14 mouse cellular contexts compared by ENCODE assay signal in the genomic region with DNA sequence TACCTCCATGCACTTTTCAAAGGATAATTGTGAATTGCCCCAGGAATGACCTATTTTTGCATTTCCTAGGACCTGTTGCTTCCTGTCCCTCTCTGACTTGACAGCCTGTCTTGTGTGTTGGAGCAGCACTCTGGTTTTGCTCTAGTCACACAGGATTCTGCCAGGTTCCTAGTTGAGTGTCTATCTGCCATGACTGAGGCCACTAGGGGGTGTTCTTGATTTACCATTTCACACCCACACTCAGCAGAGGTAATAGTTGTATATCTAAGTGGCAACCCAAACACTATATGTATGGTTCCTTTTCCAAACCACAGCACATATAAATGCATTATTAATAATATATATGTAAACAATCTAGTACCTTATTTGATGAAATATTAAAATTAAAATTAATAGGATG. TPM values are rescaled to one million over a fixed set of nuclear protein-coding genes. Genes with fewer than 3 reads are reported as not detected.
DNase-seq lines count a peak whose midpoint lies in the region; ATAC-seq and TF ChIP-seq lines count a peak whose summit lies in the region.
"Had no signal": no experiment of that assay in that cellular context is flagged by ENCODE, and none has a peak within 500 bp of the region (broad histone marks: within the 10 kb centered on the region; RNA-seq: fewer than 3 reads in every experiment).

No protein-coding gene starts in this region.

- ATAC-seq in lung, postnatal 0 days, result no peak
- no peak for ATAC-seq in Patski
- no peak for ATAC-seq in stomach, postnatal 0 days (ENCODE audit: low FRiP score, low TSS enrichment)
- ATAC-seq in monocyte, adult 5-6 weeks (replicated peaks; ENCODE audit: insufficient number of reproducible peaks, low FRiP score, low TSS enrichment, poor library complexity, severe bottlenecking), result no peak

- intact Hi-C loops in heart, postnatal 10 days (cut with DNase I), result no loop called here
- intact Hi-C loops in left cerebral cortex, postnatal 36 days (cut with DNase I), result no loop called here

- no peak for TF ChIP-seq EP300 in lung, postnatal 0 days (IDR thresholded peaks at IDR 0.05)
- TF ChIP-seq EP300 in stomach, postnatal 0 days (optimal IDR thresholded peaks at IDR 0.05), result no peak

- H3K36me3 ChIP-seq in heart, embryonic 10.5 days, result no peaks in the 10 kb centered on the region
- H3K36me3 ChIP-seq in lung, postnatal 0 days (ENCODE audit: insufficient read depth, low read length), result no peaks in the 10 kb centered on the region
- no peaks in the 10 kb centered on the region for H3K36me3 ChIP-seq in stomach, postnatal 0 days (ENCODE audit: control insufficient read depth, insufficient read depth, low read length)
- H3K36me3 ChIP-seq: forebrain, embryonic 10.5 days had no signal

- H3K4me1 ChIP-seq in heart, embryonic 10.5 days, result no peaks in the 10 kb centered on the region
- no peaks in the 10 kb centered on the region for H3K4me1 ChIP-seq in lung, postnatal 0 days (ENCODE audit: insufficient read depth, low read depth, low read length)
- H3K4me1 ChIP-seq in stomach, postnatal 0 days (replicated peaks; ENCODE audit: control insufficient read depth, insufficient read depth), result no peaks in the 10 kb centered on the region
- H3K4me1 ChIP-seq: forebrain, embryonic 10.5 days; megakaryocyte, embryonic 14.5 days had no signal

- no peak overlapping the region for H3K4me2 ChIP-seq in lung, postnatal 0 days (replicated peaks; ENCODE audit: low read depth, low read length)
- H3K4me2 ChIP-seq in stomach, postnatal 0 days (replicated peaks; ENCODE audit: low read depth), result no peak overlapping the region
- H3K4me2 ChIP-seq: heart, embryonic 11.5 days had no signal

- H3K9ac ChIP-seq in lung, postnatal 0 days (replicated peaks; ENCODE audit: low read depth), result no peak overlapping the region
- H3K9ac ChIP-seq in stomach, postnatal 0 days (ENCODE audit: low read length), result no peak overlapping the region

- no peak overlapping the region for H3K4me3 ChIP-seq in heart, embryonic 10.5 days
- H3K4me3 ChIP-seq in lung, postnatal 0 days (ENCODE audit: low read depth, low read length), result no peak overlapping the region
- no peak overlapping the region for H3K4me3 ChIP-seq in stomach, postnatal 0 days (ENCODE audit: low read depth, low read length)
- H3K4me3 ChIP-seq: forebrain, embryonic 10.5 days; megakaryocyte, embryonic 14.5 days had no signal

- peak; percentile 20 for TF ChIP-seq CTCF in lung, postnatal 0 days (IDR thresholded peaks at IDR 0.05)
- TF ChIP-seq CTCF in Patski (IDR thresholded peaks at IDR 0.05), result peak; percentile 63
- peak; percentile 69 for TF ChIP-seq CTCF in stomach, postnatal 0 days (IDR thresholded peaks at IDR 0.05; ENCODE audit: low read depth)

- no peak overlapping the region for H3K27ac ChIP-seq in heart, embryonic 10.5 days
- no peak overlapping the region for H3K27ac ChIP-seq in lung, postnatal 0 days (ENCODE audit: low read length)
- no peak overlapping the region for H3K27ac ChIP-seq in stomach, postnatal 0 days (replicated peaks)
- H3K27ac ChIP-seq: forebrain, embryonic 10.5 days had no signal

- peak; percentile 8 to 31 for DNase-seq in heart, postnatal 10 days
- no peak for DNase-seq in heart, embryonic 10.5 days (ENCODE audit: low spot score)
- DNase-seq in lung, postnatal 0 days (ENCODE audit: low spot score), result no peak
- DNase-seq in lung, postnatal 36 days, result no peak
- no peak for DNase-seq in Patski (ENCODE audit: low read depth, low spot score)
- no peak for DNase-seq in stomach, postnatal 0 days (ENCODE audit: low spot score)
- DNase-seq in left cerebral cortex, postnatal 36 days (ENCODE audit: low spot score in 2 of 2), result no peak
- DNase-seq: cerebellum, adult 18-20 months; spleen, adult 18-20 months had no signal

- CTCF ChIA-PET in Patski (lab: Charles Lee), result interaction anchor here (0.7 to 1.6 kb wide), 5 partner anchors 10 to 124 kb away, joined by 3 to 6 read pairs (median 4); no protein-coding TSS in a partner anchor

- H3K27me3 ChIP-seq in heart, embryonic 10.5 days (ENCODE audit: insufficient read depth, poor library complexity, severe bottlenecking), result no peaks in the 10 kb centered on the region
- no peaks in the 10 kb centered on the region for H3K27me3 ChIP-seq in lung, postnatal 0 days (replicated peaks; ENCODE audit: insufficient read depth, low read length)
- peaks cover 19% of the 10 kb centered on the region for H3K27me3 ChIP-seq in Patski
- H3K27me3 ChIP-seq in stomach, postnatal 0 days (ENCODE audit: control insufficient read depth, insufficient read depth, low read length), result no peaks in the 10 kb centered on the region
- H3K27me3 ChIP-seq: megakaryocyte, embryonic 14.5 days had no signal

- in situ Hi-C loops in Patski (cut with MboI; ENCODE audit: low pct_unique_long_range_greater_than_20kb), result loop anchor here (5.0 to 10.0 kb wide), 2 partner anchors 40 to 122 kb away; no protein-coding TSS in a partner anchor

- H3K9me3 ChIP-seq in heart, embryonic 10.5 days, result no peaks in the 10 kb centered on the region
- no peaks in the 10 kb centered on the region for H3K9me3 ChIP-seq in lung, postnatal 0 days (ENCODE audit: low read length)
- H3K9me3 ChIP-seq in stomach, postnatal 0 days (ENCODE audit: control insufficient read depth, low read length), result no peaks in the 10 kb centered on the region

- POLR2A ChIA-PET in Patski (lab: Charles Lee), result no interaction called here

RNA-seq across cellular contexts. Expression of a gene that starts 26.1 kb away (rescaled TPM):
- total RNA-seq in heart, postnatal 10 days (2021), result under 1 TPM; 0.47 to 0.74 TPM
- not detected in 2 replicates for polyA plus RNA-seq in heart, embryonic 10.5 days (2016; fragmentation: Nextera tagmentation; extraction: Ambion mirVana)
- 2.1 and 2.2 TPM in 2 replicates for polyA plus RNA-seq in lung, postnatal 0 days (2015; fragmentation: Nextera tagmentation; extraction: Ambion mirVana)
- 0.13 TPM for polyA plus RNA-seq in Patski (2021)
- polyA plus RNA-seq in stomach, postnatal 0 days (2015; fragmentation: Nextera tagmentation; extraction: Ambion mirVana), result 3.5 and 3.7 TPM in 2 replicates
- not detected for total RNA-seq in left cerebral cortex, postnatal 36 days (2021)
- total RNA-seq in monocyte, adult 5-6 weeks (2017), result not detected in 3 replicates
- polyA plus RNA-seq: forebrain, embryonic 10.5 days; limb, embryonic 11.5 days had no signal

RNA-seq across cellular contexts. Expression of a gene that starts 51.2 kb away (rescaled TPM):
- total RNA-seq in heart, postnatal 10 days (2021), result 1 to 10 TPM; 1.1 to 1.2 TPM
- 0.79 and 1.5 TPM in 2 replicates for polyA plus RNA-seq in heart, embryonic 10.5 days (2016; fragmentation: Nextera tagmentation; extraction: Ambion mirVana)
- polyA plus RNA-seq in lung, postnatal 0 days (2015; fragmentation: Nextera tagmentation; extraction: Ambion mirVana), result 0.66 and 0.77 TPM in 2 replicates
- polyA plus RNA-seq in Patski (2021), result 0.21 TPM
- 11.2 and 15.8 TPM in 2 replicates for polyA plus RNA-seq in stomach, postnatal 0 days (2015; fragmentation: Nextera tagmentation; extraction: Ambion mirVana)
- total RNA-seq in left cerebral cortex, postnatal 36 days (2021), result 1 to 10 TPM; 2.6 to 3.2 TPM
- not detected in 3 replicates for total RNA-seq in monocyte, adult 5-6 weeks (2017)

RNA-seq across cellular contexts. Expression of a gene that starts 56.2 kb away (rescaled TPM):
- not detected for total RNA-seq in heart, postnatal 10 days (2021)
- 3.1 and 13.1 TPM in 2 replicates for polyA plus RNA-seq in heart, embryonic 10.5 days (2016; fragmentation: Nextera tagmentation; extraction: Ambion mirVana)
- 9.6 and 11.4 TPM in 2 replicates for polyA plus RNA-seq in lung, postnatal 0 days (2015; fragmentation: Nextera tagmentation; extraction: Ambion mirVana)
- not detected for polyA plus RNA-seq in Patski (2021)
- 1.1 and 1.2 TPM in 2 replicates for polyA plus RNA-seq in stomach, postnatal 0 days (2015; fragmentation: Nextera tagmentation; extraction: Ambion mirVana)
- total RNA-seq in left cerebral cortex, postnatal 36 days (2021), result 1 to 10 TPM; 1.3 to 1.7 TPM
- total RNA-seq in monocyte, adult 5-6 weeks (2017), result not detected in 3 replicates

Comparison
In these comparisons a context has a peak if more than half of its experiments do, and no peak if none do; other contexts are left out.
1. DNase-seq: peak in heart, postnatal 10 days (2 of 2); none in heart, embryonic 10.5 days (single experiment), lung, postnatal 0 days (single experiment), lung, postnatal 36 days (single experiment), Patski (single experiment), stomach, postnatal 0 days (single experiment) and left cerebral cortex, postnatal 36 days (0 of 2).
2. Peak in every context shown above with its lines, with median percentiles within 50 percentile points of each other: CTCF ChIP-seq.